Mouse (Mus musculus) neural tube, embryonic 15.5 days (tissue): ENCODE data around the gene Clec10a. TPM values are rescaled to one million over a fixed set of nuclear protein-coding genes. Genes with fewer than 3 reads are reported as not detected.

ENCODE experiments used
- ATAC-seq: fragments of 200-750 bp; cut with Nextera tagmentation; 2 replicates; pipeline ENCODE4 v1.8.0; 2017; ENCODE audit warnings: mild to moderate bottlenecking, moderate TSS enrichment, moderate library complexity; ENCODE audit not compliant: low FRiP score
- H3K27ac ChIP-seq: fragments of 300-500 bp; sonication (generic); replicated peaks from 2 replicates; pipeline ENCODE4 v1.5.1; 2015; ENCODE audit warnings: mild to moderate bottlenecking, inconsistent platforms
- H3K27me3 ChIP-seq: fragments of 300-500 bp; sonication (generic); replicated peaks from 2 replicates; pipeline ENCODE4 v1.6.1; 2015; ENCODE audit warnings: inconsistent platforms
- H3K36me3 ChIP-seq: fragments of 300-500 bp; sonication (generic); 2 replicates; pipeline ENCODE4 v1.6.1; 2015; ENCODE audit warnings: inconsistent platforms
- H3K4me1 ChIP-seq: fragments of 300-500 bp; sonication (generic); 2 replicates; pipeline ENCODE4 v1.6.1; 2015; ENCODE audit warnings: inconsistent platforms
- H3K4me2 ChIP-seq: fragments of 300-500 bp; sonication (generic); 2 replicates; pipeline ENCODE4 v1.6.1; 2015; ENCODE audit warnings: inconsistent platforms, mild to moderate bottlenecking, moderate library complexity
- H3K4me3 ChIP-seq: fragments of 300-500 bp; sonication (generic); replicated peaks from 2 replicates; pipeline ENCODE4 v1.5.1; 2015; ENCODE audit warnings: mild to moderate bottlenecking, inconsistent platforms
- H3K9ac ChIP-seq: fragments of 300-500 bp; sonication (generic); replicated peaks from 2 replicates; pipeline ENCODE4 v1.6.1; 2015; ENCODE audit warnings: mild to moderate bottlenecking, inconsistent platforms
- H3K9me3 ChIP-seq: fragments of 300-500 bp; sonication (generic); replicated peaks from 2 replicates; pipeline ENCODE4 v1.6.1; 2016; ENCODE audit warnings: inconsistent platforms
- WGBS: fragments of 180-500 bp; shearing (Covaris S2); methylation state at CpG from one replicate; pipeline ENCODE4 v1.1.7; 2015; ENCODE audit warnings: mixed read lengths; 5-methylcytosine and 5-hydroxymethylcytosine counted together
- polyA plus RNA-seq: library from polyadenylated mRNA; unstranded; fragments of >200 nt; fragmentation: Nextera tagmentation; extraction: Ambion mirVana; gene quantifications from 2 replicates; pipeline ENCODE4 v1.2.1, GENCODE M21; 2015

The Clec10a gene
- polyA plus RNA-seq, 1 experiment from 2014 or later, result 0.37 TPM

- no peaks in the 10 kb centered on the region for H3K4me1 ChIP-seq
- H3K9ac ChIP-seq, result no peak overlapping the region
- 71% methylated on average over 28 of the region's 28 CpGs for WGBS
- H3K9me3 ChIP-seq, result no peaks in the 10 kb centered on the region
- ATAC-seq, result no peak
- no peak overlapping the region for H3K4me2 ChIP-seq
- H3K36me3 ChIP-seq, result no peaks in the 10 kb centered on the region
- H3K27ac ChIP-seq, result no peak overlapping the region
- no peaks in the 10 kb centered on the region for H3K27me3 ChIP-seq
- no peak overlapping the region for H3K4me3 ChIP-seq
These were observed 33.5 kb downstream of the Clec10a start for GRCm38 (mm10) chr11:70189319-70190134.

GRCm38 (mm10) chr11:70191188-70191587, 35.2 kb downstream of the Clec10a start:
- no peaks in the 10 kb centered on the region for H3K36me3 ChIP-seq
- no peak for ATAC-seq
- 90% methylated on average over 6 of the region's 6 CpGs for WGBS

GRCm38 (mm10) chr11:70192157-70192556, 36.2 kb downstream of the Clec10a start:
- H3K4me3 ChIP-seq, result no peak overlapping the region
- no peaks in the 10 kb centered on the region for H3K9me3 ChIP-seq
- H3K27me3 ChIP-seq, result no peaks in the 10 kb centered on the region
- H3K9ac ChIP-seq, result no peak overlapping the region
- H3K4me1 ChIP-seq, result no peaks in the 10 kb centered on the region
- no peak for ATAC-seq
- H3K4me2 ChIP-seq, result no peak overlapping the region
- no peaks in the 10 kb centered on the region for H3K36me3 ChIP-seq
- H3K27ac ChIP-seq, result no peak overlapping the region
- WGBS, result 83% methylated on average over 4 of the region's 4 CpGs

More at GRCm38 (mm10) chr11:70191188-70191587, 35.2 kb downstream of the Clec10a start:
- Histone ChIP-seq H3K27ac (no peak overlapping the region), H3K27me3 (no peaks in the 10 kb centered on the region), H3K4me1 (no peaks in the 10 kb centered on the region), H3K9me3 (no peaks in the 10 kb centered on the region), H3K9ac (no peak overlapping the region), H3K4me3 (no peak overlapping the region), H3K4me2 (no peak overlapping the region)

GRCm38 (mm10) chr11:70193354-70194285, 37.6 kb downstream of the Clec10a start:
- no peak overlapping the region for H3K27ac ChIP-seq
- H3K9ac ChIP-seq, result no peak overlapping the region
- no peak overlapping the region for H3K4me2 ChIP-seq
- no peak overlapping the region for H3K4me3 ChIP-seq
- H3K9me3 ChIP-seq, result no peaks in the 10 kb centered on the region
- no peak for ATAC-seq
- H3K27me3 ChIP-seq, result no peaks in the 10 kb centered on the region
- no peaks in the 10 kb centered on the region for H3K4me1 ChIP-seq
- 62% methylated on average over 11 of the region's 11 CpGs for WGBS
- H3K36me3 ChIP-seq, result no peaks in the 10 kb centered on the region

- no peak for ATAC-seq
- H3K4me1 ChIP-seq, result peaks cover 4% of the 10 kb centered on the region; the same call in 1 of the 2 replicates
- no peaks in the 10 kb centered on the region for H3K36me3 ChIP-seq
- no peak overlapping the region for H3K4me3 ChIP-seq
- no peaks in the 10 kb centered on the region for H3K27me3 ChIP-seq
- no peak overlapping the region for H3K4me2 ChIP-seq
- H3K9ac ChIP-seq, result no peak overlapping the region
- 85% methylated on average over 3 of the region's 3 CpGs for WGBS
- no peak overlapping the region for H3K27ac ChIP-seq
- no peaks in the 10 kb centered on the region for H3K9me3 ChIP-seq
These were observed 42.3 kb downstream of the Clec10a start for GRCm38 (mm10) chr11:70198332-70198731.

- Histone ChIP-seq H3K27ac (no peak overlapping the region), H3K9ac (no peak overlapping the region), H3K36me3 (no peaks in the 10 kb centered on the region), H3K4me1 (peaks cover 4% of the 10 kb centered on the region; the same call in 1 of the 2 replicates), H3K4me3 (no peak overlapping the region), H3K9me3 (no peaks in the 10 kb centered on the region), H3K27me3 (no peaks in the 10 kb centered on the region), H3K4me2 (no peak overlapping the region)
- WGBS, result 84% methylated on average over 8 of the region's 8 CpGs
- ATAC-seq, result no peak
These were observed 43.1 kb downstream of the Clec10a start for GRCm38 (mm10) chr11:70199107-70199506.

- peaks cover 4% of the 10 kb centered on the region; the same call in 1 of the 2 replicates for H3K4me1 ChIP-seq
- no peak overlapping the region for H3K9ac ChIP-seq
- no peaks in the 10 kb centered on the region for H3K36me3 ChIP-seq
- H3K4me3 ChIP-seq, result no peak overlapping the region
- no peaks in the 10 kb centered on the region for H3K9me3 ChIP-seq
- H3K27me3 ChIP-seq, result no peaks in the 10 kb centered on the region
- no peak for ATAC-seq
- H3K27ac ChIP-seq, result no peak overlapping the region
- H3K4me2 ChIP-seq, result no peak overlapping the region
- 83% methylated on average over 5 of the region's 5 CpGs for WGBS
These were observed 44.1 kb downstream of the Clec10a start for GRCm38 (mm10) chr11:70200036-70200608.

- Histone ChIP-seq H3K4me1 (peaks cover 4% of the 10 kb centered on the region; the same call in 1 of the 2 replicates), H3K27ac (no peak overlapping the region), H3K4me2 (no peak overlapping the region), H3K4me3 (no peak overlapping the region), H3K36me3 (no peaks in the 10 kb centered on the region), H3K9me3 (no peaks in the 10 kb centered on the region), H3K27me3 (no peaks in the 10 kb centered on the region; the same call in 1 of the 2 replicates), H3K9ac (no peak overlapping the region)
- no peak for ATAC-seq
- 44% methylated on average over 5 of the region's 5 CpGs for WGBS
These were observed 45.7 kb downstream of the Clec10a start for GRCm38 (mm10) chr11:70201691-70202090.

GRCm38 (mm10) chr11:70206801-70207200, 50.8 kb downstream of the Clec10a start:
- peaks cover 7% of the 10 kb centered on the region for H3K27me3 ChIP-seq
- no peak overlapping the region for H3K27ac ChIP-seq
- H3K9me3 ChIP-seq, result no peaks in the 10 kb centered on the region
- 90% methylated on average over 2 of the region's 2 CpGs for WGBS
- no peak for ATAC-seq
- no peak overlapping the region for H3K4me2 ChIP-seq
- H3K9ac ChIP-seq, result no peak overlapping the region
- H3K4me1 ChIP-seq, result no peaks in the 10 kb centered on the region
- H3K4me3 ChIP-seq, result no peak overlapping the region
- no peaks in the 10 kb centered on the region for H3K36me3 ChIP-seq

- H3K9ac ChIP-seq, result no peak overlapping the region
- ATAC-seq, result no peak
- no peak overlapping the region for H3K4me2 ChIP-seq
- 88% methylated on average over 7 of the region's 7 CpGs for WGBS
- H3K9me3 ChIP-seq, result no peaks in the 10 kb centered on the region
- H3K27me3 ChIP-seq, result peaks cover 7% of the 10 kb centered on the region
- no peak overlapping the region for H3K27ac ChIP-seq
- H3K4me1 ChIP-seq, result no peaks in the 10 kb centered on the region
- no peak overlapping the region for H3K4me3 ChIP-seq
- no peaks in the 10 kb centered on the region for H3K36me3 ChIP-seq
These were observed 51.3 kb downstream of the Clec10a start for GRCm38 (mm10) chr11:70207283-70207682.

GRCm38 (mm10) chr11:70208778-70209388, 52.9 kb downstream of the Clec10a start:
- peaks cover 12% of the 10 kb centered on the region for H3K27me3 ChIP-seq
- H3K9ac ChIP-seq, result no peak overlapping the region
- no peaks in the 10 kb centered on the region for H3K36me3 ChIP-seq
- no peaks in the 10 kb centered on the region for H3K9me3 ChIP-seq
- H3K4me2 ChIP-seq, result no peak overlapping the region
- ATAC-seq, result no peak
- H3K27ac ChIP-seq, result no peak overlapping the region
- H3K4me1 ChIP-seq, result peaks cover 9% of the 10 kb centered on the region
- H3K4me3 ChIP-seq, result no peak overlapping the region
- WGBS, result 80% methylated on average over 5 of the region's 5 CpGs
